Mouse (Mus musculus): Measurements from ENCODE around the gene Vmn1r157.
"Not testable (repeated sequence)": the region's sequence is repeated elsewhere in the genome, so short reads cannot be mapped to it uniquely, and the experiment has no call there.

The Vmn1r157 gene

DNA sequence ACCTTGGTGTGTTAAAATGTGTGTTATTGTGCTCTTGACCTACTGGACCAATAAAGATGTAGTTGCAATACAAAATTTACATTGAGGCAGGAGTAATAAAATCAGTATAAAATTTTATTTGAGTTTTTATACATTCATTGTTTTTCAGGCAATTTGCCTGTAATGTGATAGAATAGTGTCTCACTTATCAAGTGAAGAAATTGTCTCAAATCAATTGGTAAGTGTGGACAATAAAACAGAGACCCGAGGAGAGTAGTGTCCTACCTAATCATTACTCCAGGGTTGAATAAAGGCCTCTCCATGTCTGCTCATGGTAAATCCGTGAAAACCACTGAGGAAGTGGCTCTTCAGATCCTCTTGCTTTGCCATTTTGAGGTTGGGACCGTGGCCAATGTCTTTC, at the start of gene Vmn1r157:
Vmn1r157 (plus strand) TSS at position 301 of the 400 bp plus-strand sequence.
- not testable (repeated sequence) for DNase-seq (ENCODE audit: low read depth, low spot score)

DNA sequence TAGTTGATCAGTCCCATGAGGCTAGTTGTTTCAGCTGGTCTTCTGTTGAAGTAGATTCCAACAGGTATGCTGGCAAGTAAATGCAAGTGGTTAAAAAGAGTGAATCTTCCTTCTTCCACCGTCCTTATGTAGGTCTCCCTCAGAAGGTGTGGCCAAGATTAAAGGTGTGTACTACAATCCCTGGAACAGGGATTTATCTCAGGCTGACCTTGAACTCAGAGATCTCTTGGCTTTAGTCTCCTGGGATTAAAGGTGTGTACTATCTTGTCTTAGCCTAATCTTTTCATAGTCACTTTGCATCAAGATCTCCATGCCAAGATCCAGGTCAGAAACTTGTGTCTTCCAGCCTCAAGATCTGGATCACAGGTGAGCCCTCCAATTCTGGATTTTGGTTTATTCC, 41.9 kb upstream of the Vmn1r157 start, which contains the start of gene Gm4567:
Gm4567 (minus strand) TSS at position 101 of the 400 bp plus-strand sequence.
- DNase-seq (ENCODE audit: low read depth, low spot score) = not testable (repeated sequence)

DNA sequence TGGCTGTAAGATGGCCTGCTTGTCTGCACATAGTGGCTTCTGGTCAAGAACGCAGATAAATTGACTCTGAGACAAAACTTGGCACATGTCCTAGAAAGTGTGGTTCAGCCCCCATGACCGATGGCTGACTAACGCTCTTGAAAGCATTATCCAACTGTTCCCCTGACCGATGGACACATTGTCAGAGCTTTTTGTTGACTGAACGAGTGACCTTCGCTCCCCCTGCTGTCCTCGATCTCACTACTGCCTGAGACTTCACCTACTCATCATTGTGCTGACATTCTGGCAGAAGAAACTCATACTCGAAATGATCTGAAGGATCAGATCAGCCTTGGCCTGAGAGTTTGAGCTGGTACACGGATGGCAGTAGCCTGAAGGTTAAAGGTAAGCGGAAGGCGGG, 14.5 kb downstream of the Vmn1r157 start:
- not testable (repeated sequence) for DNase-seq (ENCODE audit: low read depth, low spot score)

DNA sequence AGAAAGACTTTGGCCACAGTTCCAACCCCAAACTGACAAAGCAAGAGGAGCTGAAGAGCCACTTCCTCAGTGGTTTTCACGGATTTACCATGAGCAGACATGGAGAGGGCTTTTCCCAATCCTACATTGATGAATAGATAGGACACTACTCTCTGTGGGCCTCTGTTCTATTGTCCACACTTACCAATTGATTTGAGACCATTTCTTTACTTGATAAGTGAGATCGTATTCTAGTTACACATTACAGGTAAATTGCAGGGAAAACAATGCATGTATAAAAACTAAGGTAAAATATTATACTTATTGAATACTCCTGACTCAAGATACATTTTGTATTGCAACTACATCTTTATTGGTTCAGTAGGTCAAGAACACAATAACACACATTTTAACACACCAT, 29.2 kb downstream of the Vmn1r157 start, which contains the start of gene Vmn1r158:
Vmn1r158 (minus strand) TSS at position 101 of the 400 bp plus-strand sequence.
- not testable (repeated sequence) for DNase-seq (ENCODE audit: low read depth, low spot score)

All from embryo, embryonic 11.5 days (tissue).